Comparison of ENCODE assay signal across 8 mouse cellular contexts in the genomic region with DNA sequence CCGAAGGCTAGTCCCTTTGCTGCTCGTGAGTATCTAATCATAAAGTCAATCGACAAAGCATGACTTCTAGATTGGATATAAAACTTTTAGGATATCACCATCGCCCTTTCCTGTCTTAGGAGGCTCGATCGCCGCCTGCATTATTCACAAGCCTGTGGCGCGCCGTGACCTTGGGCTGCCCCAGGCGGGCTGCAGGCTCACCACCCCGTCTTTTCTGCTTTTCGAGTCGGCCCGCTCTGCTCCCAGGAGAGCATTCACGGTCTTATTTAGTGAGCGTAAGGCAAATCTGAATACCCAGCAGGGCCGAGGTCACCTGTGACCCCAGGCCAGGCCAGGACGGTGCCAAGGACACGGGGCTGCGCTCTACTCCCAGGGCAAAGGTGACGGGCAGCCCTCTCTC. TPM values are rescaled to one million over a fixed set of nuclear protein-coding genes. Genes with fewer than 3 reads are reported as not detected.
DNase-seq lines count a peak whose midpoint lies in the region; ATAC-seq and TF ChIP-seq lines count a peak whose summit lies in the region.

No protein-coding gene starts in this region.

- no peak for TF ChIP-seq POLR2A in spleen, adult 2 months (IDR thresholded peaks at IDR 0.05; ENCODE audit: low read depth, low read length)

- H3K4me3 ChIP-seq in spleen, adult 2 months (ENCODE audit: extremely low read depth, insufficient read depth, insufficient read length), result peak overlapping the region; percentile 84
- H3K4me3 ChIP-seq in limb, embryonic 13.5 days, result peak overlapping the region; percentile 91
- H3K4me3 ChIP-seq in stomach, embryonic 14.5 days (ENCODE audit: low read depth, low read length), result peak overlapping the region; percentile 90

- intact Hi-C loops in left cerebral cortex, postnatal 10 days (cut with DNase I), result loop anchor here (5.0 kb wide), 1 partner anchor 97 kb away; a partner anchor contains a TSS

- no peaks in the 10 kb centered on the region for H3K27me3 ChIP-seq in spleen, adult 2 months (ENCODE audit: control insufficient read depth, insufficient read depth, low read length)
- no peaks in the 10 kb centered on the region for H3K27me3 ChIP-seq in limb, embryonic 13.5 days
- H3K27me3 ChIP-seq in stomach, embryonic 14.5 days (ENCODE audit: control insufficient read depth, insufficient read depth, low read length), result no peaks in the 10 kb centered on the region

- WGBS in spleen, adult 2 months, result under 1% methylated on average over 22 of the region's 22 CpGs
- 1% methylated on average over 22 of the region's 22 CpGs for WGBS in limb, embryonic 13.5 days
- 2% methylated on average over 22 of the region's 22 CpGs for WGBS in stomach, embryonic 14.5 days

- H3K27ac ChIP-seq in spleen, adult 2 months (ENCODE audit: insufficient read depth, low read length), result peak overlapping the region; percentile 93
- peak overlapping the region; percentile 98 for H3K27ac ChIP-seq in limb, embryonic 13.5 days
- peak overlapping the region; percentile 97 for H3K27ac ChIP-seq in stomach, embryonic 14.5 days (ENCODE audit: low read length)

- H3K4me1 ChIP-seq in spleen, adult 2 months (ENCODE audit: control insufficient read depth, insufficient read depth, insufficient read length), result no peaks in the 10 kb centered on the region; the same call in 1 of the 2 replicates
- peaks cover 19% of the 10 kb centered on the region for H3K4me1 ChIP-seq in limb, embryonic 13.5 days
- peaks cover 20% of the 10 kb centered on the region; the same call in 1 of the 2 replicates for H3K4me1 ChIP-seq in stomach, embryonic 14.5 days (ENCODE audit: control insufficient read depth, insufficient read depth, low read length)

- H3K9ac ChIP-seq in limb, embryonic 13.5 days, result peak overlapping the region; percentile 97
- peak overlapping the region; percentile 96 for H3K9ac ChIP-seq in stomach, embryonic 14.5 days (replicated peaks; ENCODE audit: low read depth, low read length)

- H3K36me3 ChIP-seq in spleen, adult 2 months (ENCODE audit: control insufficient read depth, insufficient read depth, low read length), result peaks cover 16% of the 10 kb centered on the region
- peaks cover 30% of the 10 kb centered on the region for H3K36me3 ChIP-seq in limb, embryonic 13.5 days
- peaks cover 32% of the 10 kb centered on the region for H3K36me3 ChIP-seq in stomach, embryonic 14.5 days (ENCODE audit: control insufficient read depth, insufficient read depth, low read length)

- H3K9me3 ChIP-seq in limb, embryonic 13.5 days, result no peaks in the 10 kb centered on the region
- no peaks in the 10 kb centered on the region for H3K9me3 ChIP-seq in stomach, embryonic 14.5 days (ENCODE audit: control insufficient read depth, low read depth, low read length)

- ATAC-seq in limb, embryonic 13.5 days (ENCODE audit: low FRiP score, low read depth), result no peak
- no peak; the same call in 1 of the 2 replicates for ATAC-seq in stomach, embryonic 14.5 days (ENCODE audit: insufficient number of reproducible peaks, insufficient read depth, low FRiP score, low read depth)

- DNase-seq in embryo, embryonic 11 days, result peak; percentile 47
- no peak for DNase-seq in embryo, embryonic 10.5 days (ENCODE audit: low spot score)
- no peak for DNase-seq in spleen, adult 2 months (ENCODE audit: low read depth in 1 of 2, low spot score in 2 of 2)
- DNase-seq in spleen, postnatal 36 days (ENCODE audit: low spot score in 2 of 2), result no peak
- no peak for DNase-seq in c-Kit-positive CD71-positive TER-119-positive erythroid progenitor cells, embryonic 14.5 days (ENCODE audit: low spot score)
- DNase-seq in left cerebral cortex, postnatal 10 days (ENCODE audit: extremely low spot score in 1 of 2, low spot score in 2 of 2), result no peak

- TF ChIP-seq CTCF in spleen, adult 2 months (IDR thresholded peaks at IDR 0.05; ENCODE audit: extremely low read depth, insufficient read depth, insufficient read length, insufficient replicate concordance), result no peak

- H3K4me2 ChIP-seq in limb, embryonic 13.5 days (replicated peaks), result peak overlapping the region; percentile 79
- peak overlapping the region; percentile 71 for H3K4me2 ChIP-seq in stomach, embryonic 14.5 days (replicated peaks; ENCODE audit: low read depth, low read length)

RNA-seq across cellular contexts. Expression of a gene that starts 0.4 kb away (rescaled TPM):
- polyA plus RNA-seq in spleen, adult 2 months (2012; rRNA removed), result 4.7 and 4.9 TPM in 2 replicates
- 30.9 and 33.8 TPM in 2 replicates for polyA plus RNA-seq in limb, embryonic 13.5 days (2015; fragmentation: Nextera tagmentation; extraction: Ambion mirVana)
- polyA plus RNA-seq in stomach, embryonic 14.5 days (2014; fragmentation: Nextera tagmentation; extraction: Ambion mirVana), result 39.1 and 39.5 TPM in 2 replicates
- total RNA-seq in left cerebral cortex, postnatal 10 days (2021), result 10 to 100 TPM; 21.8 to 22.0 TPM

RNA-seq across cellular contexts. Expression of a gene that starts 1.1 kb away (rescaled TPM):
- 45.4 and 67.9 TPM in 2 replicates for polyA plus RNA-seq in spleen, adult 2 months (2012; rRNA removed)
- 898 and 903 TPM in 2 replicates for polyA plus RNA-seq in limb, embryonic 13.5 days (2015; fragmentation: Nextera tagmentation; extraction: Ambion mirVana)
- polyA plus RNA-seq in stomach, embryonic 14.5 days (2014; fragmentation: Nextera tagmentation; extraction: Ambion mirVana), result 856 and 951 TPM in 2 replicates
- total RNA-seq in left cerebral cortex, postnatal 10 days (2021), result 100 to 1,000 TPM; 329 to 330 TPM

Comparison
In these comparisons a context has a peak if more than half of its experiments do, and no peak if none do; other contexts are left out.
1. RNA of a gene that starts 1.1 kb away (polyA plus RNA-seq): 856 to 951 TPM in stomach, embryonic 14.5 days and 898 to 903 TPM in limb, embryonic 13.5 days; 45.4 to 67.9 TPM in spleen, adult 2 months; every median in the first group is over 10 times any median in the second.
2. Peak in every context shown above with its lines, with median percentiles within 50 percentile points of each other: H3K27ac ChIP-seq and H3K4me3 ChIP-seq.